Mouse (Mus musculus): ENCODE data around the gene Ptprcap. TPM values are rescaled to one million over a fixed set of nuclear protein-coding genes. Genes with fewer than 3 reads are reported as not detected.

The Ptprcap gene
- 0.24 TPM in 1 of 2 replicates, not detected in the other for polyA plus RNA-seq (2014; fragmentation: Nextera tagmentation; extraction: Ambion mirVana)

GRCm38 (mm10) chr19:4153232-4153654, at the start of gene Ptprcap:
TSS of gene Ptprcap (plus strand) at chr19:4153604.
- Histone ChIP-seq H3K4me1 (ENCODE audit: control insufficient read depth, insufficient read depth, low read length) (peaks cover 7% of the 10 kb centered on the region; the same call in 1 of the 2 replicates), H3K4me2 (ENCODE audit: low read length) (no peak within 1 kb of the TSS), H3K36me3 (ENCODE audit: control insufficient read depth, insufficient read depth, low read length) (peaks cover 61% of the 10 kb centered on the region), H3K4me3 (ENCODE audit: low read depth, low read length) (no peak within 1 kb of the TSS), H3K9me3 (replicated peaks; ENCODE audit: control insufficient read depth, low read length) (no peaks in the 10 kb centered on the region), H3K27me3 (replicated peaks; ENCODE audit: control insufficient read depth, insufficient read depth, low read length) (no peaks in the 10 kb centered on the region), H3K27ac (ENCODE audit: low read depth, low read length) (no peak within 1 kb of the TSS), H3K9ac (ENCODE audit: low read length) (no peak within 1 kb of the TSS)
- ATAC-seq = no peak
- no peak for DNase-seq (ENCODE audit: low spot score)
- WGBS = 81% methylated on average over 11 of the region's 11 CpGs

DNA sequence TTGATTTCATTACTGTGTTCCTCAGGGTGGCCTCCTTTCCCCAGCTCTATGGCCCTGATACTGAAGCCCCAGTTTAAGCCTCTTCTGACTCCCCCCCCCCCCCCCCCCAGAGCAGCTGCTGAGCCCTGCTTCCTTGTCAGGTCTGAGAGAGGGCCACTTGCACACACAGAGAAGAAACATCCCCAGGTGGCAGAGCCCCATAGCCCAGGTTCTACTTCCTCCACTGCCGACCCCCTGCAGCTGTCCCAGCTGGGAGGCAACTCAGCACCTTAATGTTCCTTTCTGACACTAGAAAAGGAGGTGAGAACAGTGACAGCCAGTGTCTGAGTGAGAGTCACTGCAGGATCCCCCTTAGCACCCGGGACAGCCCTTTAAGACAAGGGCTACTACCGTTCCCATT, 49.6 kb upstream of the Ptprcap start:
- Histone ChIP-seq H3K36me3 (ENCODE audit: control insufficient read depth, insufficient read depth, low read length) (0 out of 2 replicates have a peak, but pooled peaks cover 10% of the 10 kb centered on the region), H3K27ac (ENCODE audit: low read depth, low read length) (no peak overlapping the region), H3K4me2 (ENCODE audit: low read length) (no peak overlapping the region), H3K9ac (ENCODE audit: low read length) (no peak overlapping the region), H3K9me3 (replicated peaks; ENCODE audit: control insufficient read depth, low read length) (no peaks in the 10 kb centered on the region), H3K4me3 (ENCODE audit: low read depth, low read length) (no peak overlapping the region), H3K4me1 (ENCODE audit: control insufficient read depth, insufficient read depth, low read length) (peaks cover 20% of the 10 kb centered on the region), H3K27me3 (replicated peaks; ENCODE audit: control insufficient read depth, insufficient read depth, low read length) (peaks cover 6% of the 10 kb centered on the region; the same call in 1 of the 2 replicates)
- ATAC-seq = no peak
- 80% methylated on average over 3 of the region's 3 CpGs for WGBS
- DNase-seq (ENCODE audit: low spot score) = no peak

GRCm38 (mm10) chr19:4104675-4105194, 48.7 kb upstream of the Ptprcap start:
- Histone ChIP-seq H3K4me2 (ENCODE audit: low read length) (no peak overlapping the region), H3K4me3 (ENCODE audit: low read depth, low read length) (no peak overlapping the region), H3K27ac (ENCODE audit: low read depth, low read length) (no peak overlapping the region), H3K9ac (ENCODE audit: low read length) (no peak overlapping the region), H3K36me3 (ENCODE audit: control insufficient read depth, insufficient read depth, low read length) (0 out of 2 replicates have a peak, but pooled peaks cover 10% of the 10 kb centered on the region), H3K27me3 (replicated peaks; ENCODE audit: control insufficient read depth, insufficient read depth, low read length) (peaks cover 6% of the 10 kb centered on the region; the same call in 1 of the 2 replicates), H3K4me1 (ENCODE audit: control insufficient read depth, insufficient read depth, low read length) (peaks cover 18% of the 10 kb centered on the region), H3K9me3 (replicated peaks; ENCODE audit: control insufficient read depth, low read length) (no peaks in the 10 kb centered on the region)
- 91% methylated on average over 16 of the region's 16 CpGs for WGBS
- DNase-seq (ENCODE audit: low spot score) (no peak), ATAC-seq (no peak)

- Histone ChIP-seq H3K9ac (ENCODE audit: low read length) (no peak overlapping the region), H3K4me3 (ENCODE audit: low read depth, low read length) (no peak overlapping the region), H3K36me3 (ENCODE audit: control insufficient read depth, insufficient read depth, low read length) (0 out of 2 replicates have a peak, but pooled peaks cover 16% of the 10 kb centered on the region), H3K4me1 (ENCODE audit: control insufficient read depth, insufficient read depth, low read length) (peaks cover 2% of the 10 kb centered on the region; the same call in 1 of the 2 replicates), H3K4me2 (ENCODE audit: low read length) (no peak overlapping the region), H3K27ac (ENCODE audit: low read depth, low read length) (no peak overlapping the region), H3K27me3 (replicated peaks; ENCODE audit: control insufficient read depth, insufficient read depth, low read length) (0 out of 2 replicates have a peak, but pooled peaks cover 2% of the 10 kb centered on the region), H3K9me3 (replicated peaks; ENCODE audit: control insufficient read depth, low read length) (no peaks in the 10 kb centered on the region)
- no peak for ATAC-seq
- WGBS = 89% methylated on average over 14 of the region's 14 CpGs
- no peak for DNase-seq (ENCODE audit: low spot score)
These were observed 46.8 kb upstream of the Ptprcap start for GRCm38 (mm10) chr19:4106654-4107053.

DNA sequence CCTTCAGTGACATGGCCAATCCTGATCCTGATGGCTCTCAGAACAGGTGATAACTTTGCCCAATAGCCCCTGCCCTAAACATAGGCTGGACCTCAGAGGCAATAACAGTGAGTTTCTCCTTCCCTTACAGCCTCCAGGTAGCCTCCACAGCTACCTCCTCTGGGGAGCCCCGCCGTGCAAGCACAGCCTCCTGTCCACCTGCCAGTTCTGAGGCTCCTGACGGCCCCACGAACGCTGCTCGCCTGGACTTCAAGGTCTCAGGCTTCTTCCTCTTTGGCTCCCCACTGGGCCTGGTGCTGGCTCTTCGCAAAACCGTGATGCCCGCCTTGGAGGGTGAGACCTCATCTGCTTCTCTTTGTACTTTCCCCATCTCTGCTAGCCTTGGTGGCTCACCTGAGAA, 44.9 kb upstream of the Ptprcap start:
- Histone ChIP-seq H3K27ac (ENCODE audit: low read depth, low read length) (no peak overlapping the region), H3K4me2 (ENCODE audit: low read length) (no peak overlapping the region), H3K27me3 (replicated peaks; ENCODE audit: control insufficient read depth, insufficient read depth, low read length) (no peaks in the 10 kb centered on the region), H3K4me1 (ENCODE audit: control insufficient read depth, insufficient read depth, low read length) (no peaks in the 10 kb centered on the region), H3K4me3 (ENCODE audit: low read depth, low read length) (no peak overlapping the region), H3K36me3 (ENCODE audit: control insufficient read depth, insufficient read depth, low read length) (peaks cover 27% of the 10 kb centered on the region), H3K9me3 (replicated peaks; ENCODE audit: control insufficient read depth, low read length) (no peaks in the 10 kb centered on the region), H3K9ac (ENCODE audit: low read length) (no peak overlapping the region)
- WGBS = 90% methylated on average over 9 of the region's 9 CpGs
- DNase-seq (ENCODE audit: low spot score) = no peak
- no peak for ATAC-seq

DNA sequence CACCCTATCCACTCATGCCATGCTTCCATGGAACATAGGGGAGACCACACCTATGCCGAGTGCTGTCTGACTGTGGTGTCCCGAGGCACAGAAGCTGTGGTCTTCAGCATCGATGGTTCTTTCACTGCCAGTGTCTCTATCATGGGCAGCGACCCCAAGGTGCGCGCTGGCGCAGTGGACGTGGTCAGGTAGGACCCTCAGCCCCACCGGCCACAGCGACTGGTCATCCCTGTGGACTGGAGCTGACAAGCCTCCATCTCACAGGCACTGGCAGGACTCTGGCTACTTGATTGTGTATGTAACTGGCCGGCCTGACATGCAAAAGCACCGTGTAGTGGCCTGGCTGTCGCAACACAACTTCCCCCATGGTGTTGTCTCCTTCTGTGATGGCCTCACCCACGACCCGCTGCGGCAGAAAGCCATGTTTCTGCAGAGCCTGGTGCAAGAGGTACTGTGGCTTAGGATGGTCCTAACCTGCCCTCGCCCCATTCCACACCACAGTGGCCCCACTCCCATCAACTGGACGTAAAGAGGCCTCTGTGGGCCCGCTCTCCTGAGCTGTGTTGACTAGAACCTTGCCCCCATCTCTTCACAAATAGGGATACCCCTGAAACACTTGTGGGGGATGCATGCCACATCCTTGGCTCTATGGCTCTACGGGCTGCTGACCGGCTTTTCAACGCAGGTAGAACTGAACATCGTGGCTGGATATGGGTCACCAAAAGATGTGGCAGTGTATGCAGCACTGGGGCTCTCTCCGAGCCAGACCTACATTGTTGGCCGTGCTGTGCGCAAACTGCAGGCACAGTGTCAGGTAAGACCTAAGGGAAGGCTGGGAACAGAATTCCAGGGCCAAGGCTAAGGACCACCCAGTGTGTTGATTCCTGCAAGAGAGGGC, 41.1 kb upstream of the Ptprcap start:
- WGBS = 93% methylated on average over 26 of the region's 26 CpGs
- DNase-seq (ENCODE audit: low spot score) (no peak), ATAC-seq (no peak)
- Histone ChIP-seq H3K27me3 (replicated peaks; ENCODE audit: control insufficient read depth, insufficient read depth, low read length) (no peaks in the 10 kb centered on the region), H3K4me1 (ENCODE audit: control insufficient read depth, insufficient read depth, low read length) (no peaks in the 10 kb centered on the region), H3K9ac (ENCODE audit: low read length) (no peak overlapping the region), H3K27ac (ENCODE audit: low read depth, low read length) (no peak overlapping the region), H3K4me3 (ENCODE audit: low read depth, low read length) (no peak overlapping the region), H3K9me3 (replicated peaks; ENCODE audit: control insufficient read depth, low read length) (no peaks in the 10 kb centered on the region), H3K36me3 (ENCODE audit: control insufficient read depth, insufficient read depth, low read length) (peaks cover 62% of the 10 kb centered on the region), H3K4me2 (ENCODE audit: low read length) (no peak overlapping the region)

GRCm38 (mm10) chr19:4113186-4113805, 40.1 kb upstream of the Ptprcap start:
- ATAC-seq (no peak), DNase-seq (ENCODE audit: low spot score) (peak; percentile 53)
- Histone ChIP-seq H3K4me3 (ENCODE audit: low read depth, low read length) (no peak overlapping the region), H3K9ac (ENCODE audit: low read length) (no peak overlapping the region), H3K36me3 (ENCODE audit: control insufficient read depth, insufficient read depth, low read length) (peaks cover 68% of the 10 kb centered on the region), H3K4me2 (ENCODE audit: low read length) (no peak overlapping the region), H3K4me1 (ENCODE audit: control insufficient read depth, insufficient read depth, low read length) (no peaks in the 10 kb centered on the region), H3K9me3 (replicated peaks; ENCODE audit: control insufficient read depth, low read length) (no peaks in the 10 kb centered on the region), H3K27ac (ENCODE audit: low read depth, low read length) (no peak overlapping the region), H3K27me3 (replicated peaks; ENCODE audit: control insufficient read depth, insufficient read depth, low read length) (no peaks in the 10 kb centered on the region)
- WGBS = 82% methylated on average over 13 of the region's 13 CpGs

DNA sequence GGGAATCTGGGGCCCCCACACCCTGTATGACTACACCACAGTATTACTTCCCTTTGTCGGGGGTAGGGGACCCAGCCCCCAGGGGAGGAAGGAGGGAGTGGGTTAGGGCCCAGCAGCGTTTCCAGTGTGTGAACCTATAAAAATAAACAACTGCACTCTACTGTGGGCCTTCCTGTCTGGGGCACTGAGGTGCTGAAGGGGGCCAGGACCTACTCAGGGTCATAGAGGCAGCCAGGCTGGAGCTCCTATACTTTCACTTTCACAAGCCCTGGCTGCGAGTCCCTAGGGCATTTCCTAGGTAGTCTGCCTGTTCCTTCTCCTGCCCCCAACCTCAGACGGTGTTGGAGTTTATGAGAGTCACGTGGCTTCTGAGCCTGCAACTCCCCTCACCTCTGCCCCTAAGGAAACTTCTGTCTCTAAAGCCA, 39.6 kb upstream of the Ptprcap start:
- ATAC-seq (no peak), DNase-seq (ENCODE audit: low spot score) (no peak)
- Histone ChIP-seq H3K4me3 (ENCODE audit: low read depth, low read length) (no peak overlapping the region), H3K27me3 (replicated peaks; ENCODE audit: control insufficient read depth, insufficient read depth, low read length) (no peaks in the 10 kb centered on the region), H3K36me3 (ENCODE audit: control insufficient read depth, insufficient read depth, low read length) (peaks cover 70% of the 10 kb centered on the region), H3K9me3 (replicated peaks; ENCODE audit: control insufficient read depth, low read length) (no peaks in the 10 kb centered on the region), H3K4me2 (ENCODE audit: low read length) (no peak overlapping the region), H3K9ac (ENCODE audit: low read length) (no peak overlapping the region), H3K27ac (ENCODE audit: low read depth, low read length) (no peak overlapping the region), H3K4me1 (ENCODE audit: control insufficient read depth, insufficient read depth, low read length) (no peaks in the 10 kb centered on the region)
- 76% methylated on average over 5 of the region's 5 CpGs for WGBS
